Mouse (Mus musculus) embryonic facial prominence, embryonic 15.5 days (tissue): ENCODE measurements at regions not wholly inside any gene's neighbourhood (a gene's known extent, or its start where the extent isn't known, plus 50 kb on each side); places are given as distances from the start of the nearest gene placed in this dataset.

Source experiments
- ATAC-seq: fragments of 200-750 bp; cut with Nextera tagmentation; 2 replicates; pipeline ENCODE4 v1.8.0; 2017; ENCODE audit warnings: low read depth, moderate TSS enrichment; ENCODE audit not compliant: insufficient number of reproducible peaks, low FRiP score, low TSS enrichment
- H3K27ac ChIP-seq: fragments of 300-500 bp; sonication (generic); replicated peaks from 2 replicates; pipeline ENCODE4 v1.5.1; 2015; ENCODE audit warnings: mild to moderate bottlenecking, inconsistent platforms
- H3K27me3 ChIP-seq: fragments of 300-500 bp; sonication (generic); 2 replicates; pipeline ENCODE4 v1.6.1; 2015; ENCODE audit warnings: inconsistent platforms
- H3K36me3 ChIP-seq: fragments of 300-500 bp; sonication (generic); 2 replicates; pipeline ENCODE4 v1.6.1; 2015; ENCODE audit warnings: mild to moderate bottlenecking, inconsistent platforms
- H3K4me1 ChIP-seq: fragments of 300-500 bp; sonication (generic); 2 replicates; pipeline ENCODE4 v1.6.1; 2015; ENCODE audit warnings: inconsistent platforms
- H3K4me2 ChIP-seq: fragments of 300-500 bp; sonication (generic); replicated peaks from 2 replicates; pipeline ENCODE4 v1.6.1; 2015; ENCODE audit warnings: mild to moderate bottlenecking, inconsistent platforms
- H3K4me3 ChIP-seq: fragments of 300-500 bp; sonication (generic); replicated peaks from 2 replicates; pipeline ENCODE4 v1.5.1; 2015; ENCODE audit warnings: mild to moderate bottlenecking, inconsistent platforms
- H3K9ac ChIP-seq: fragments of 300-500 bp; sonication (generic); 2 replicates; pipeline ENCODE4 v1.6.1; 2015; ENCODE audit warnings: inconsistent platforms
- H3K9me3 ChIP-seq: fragments of 300-500 bp; sonication (generic); replicated peaks from 2 replicates; pipeline ENCODE4 v1.6.1; 2016; ENCODE audit warnings: inconsistent platforms
- WGBS: fragments of 180-500 bp; shearing (Covaris S2); methylation state at CpG from one replicate; pipeline ENCODE4 v1.1.7; 2015; 5-methylcytosine and 5-hydroxymethylcytosine counted together

- no peak for ATAC-seq
- Histone ChIP-seq H3K4me2 (no peak overlapping the region), H3K4me3 (no peak overlapping the region), H3K27me3 (no peaks in the 10 kb centered on the region), H3K36me3 (no peaks in the 10 kb centered on the region), H3K27ac (no peak overlapping the region), H3K9ac (no peak overlapping the region), H3K9me3 (no peaks in the 10 kb centered on the region), H3K4me1 (peaks cover 4% of the 10 kb centered on the region; the same call in 1 of the 2 replicates)
- WGBS = 59% methylated on average over 2 of the region's 2 CpGs
These were observed 67.8 kb upstream of the Nectin1 start for GRCm38 (mm10) chr9:43676011-43676410.

GRCm38 (mm10) chr9:43679331-43679730 is 64.5 kb upstream of the Nectin1 start:
- ATAC-seq = no peak
- no peak overlapping the region for H3K4me3 ChIP-seq
- H3K36me3 ChIP-seq = no peaks in the 10 kb centered on the region
- no peaks in the 10 kb centered on the region for H3K4me1 ChIP-seq
- H3K27me3 ChIP-seq = no peaks in the 10 kb centered on the region
- no peak overlapping the region for H3K9ac ChIP-seq
- no peaks in the 10 kb centered on the region for H3K9me3 ChIP-seq
- H3K27ac ChIP-seq = no peak overlapping the region
- 43% methylated on average over 17 of the region's 17 CpGs for WGBS
- H3K4me2 ChIP-seq = no peak overlapping the region

- no peak overlapping the region for H3K9ac ChIP-seq
- H3K4me2 ChIP-seq = no peak overlapping the region
- H3K27ac ChIP-seq = no peak overlapping the region
- no peak for ATAC-seq
- WGBS = 55% methylated on average over 3 of the region's 3 CpGs
- H3K4me1 ChIP-seq = no peaks in the 10 kb centered on the region
- no peaks in the 10 kb centered on the region for H3K9me3 ChIP-seq
- no peaks in the 10 kb centered on the region for H3K27me3 ChIP-seq
- no peak overlapping the region for H3K4me3 ChIP-seq
- no peaks in the 10 kb centered on the region for H3K36me3 ChIP-seq
These were observed 62.5 kb upstream of the Nectin1 start for GRCm38 (mm10) chr9:43681317-43681716.

GRCm38 (mm10) chr9:43682102-43682501 is 61.7 kb upstream of the Nectin1 start:
- no peaks in the 10 kb centered on the region for H3K27me3 ChIP-seq
- WGBS = 67% methylated on average over 5 of the region's 5 CpGs
- no peaks in the 10 kb centered on the region for H3K9me3 ChIP-seq
- no peaks in the 10 kb centered on the region for H3K36me3 ChIP-seq
- H3K27ac ChIP-seq = no peak overlapping the region
- no peaks in the 10 kb centered on the region for H3K4me1 ChIP-seq
- H3K4me3 ChIP-seq = no peak overlapping the region
- no peak overlapping the region for H3K4me2 ChIP-seq
- no peak for ATAC-seq
- H3K9ac ChIP-seq = no peak overlapping the region

DNA sequence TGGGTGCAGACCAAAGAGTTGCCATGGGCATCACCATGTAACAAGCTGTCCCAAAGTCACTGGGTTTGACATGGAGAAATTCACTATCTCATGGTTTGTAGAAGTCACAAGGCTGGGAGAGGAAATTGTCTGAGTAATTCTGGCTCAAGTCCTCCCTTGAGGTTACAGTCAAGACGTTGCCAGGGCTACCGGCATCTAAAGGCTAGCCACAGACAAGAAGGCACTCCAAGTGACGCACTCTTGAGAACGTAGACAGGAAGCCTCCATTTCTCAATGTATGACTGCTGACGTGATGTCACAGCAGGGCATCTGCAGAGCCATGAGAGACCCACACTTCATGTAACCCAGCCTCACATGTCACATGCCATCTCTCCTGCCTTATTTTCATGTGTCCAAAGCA is 59.2 kb upstream of the Nectin1 start:
- no peaks in the 10 kb centered on the region for H3K9me3 ChIP-seq
- no peak overlapping the region for H3K27ac ChIP-seq
- no peaks in the 10 kb centered on the region for H3K36me3 ChIP-seq
- 81% methylated on average over 5 of the region's 5 CpGs for WGBS
- no peak overlapping the region for H3K9ac ChIP-seq
- H3K4me2 ChIP-seq = no peak overlapping the region
- no peaks in the 10 kb centered on the region for H3K27me3 ChIP-seq
- H3K4me1 ChIP-seq = no peaks in the 10 kb centered on the region
- H3K4me3 ChIP-seq = no peak overlapping the region
- ATAC-seq = no peak

- H3K4me3 ChIP-seq = no peak overlapping the region
- no peaks in the 10 kb centered on the region for H3K9me3 ChIP-seq
- no peak overlapping the region for H3K4me2 ChIP-seq
- H3K36me3 ChIP-seq = no peaks in the 10 kb centered on the region
- H3K4me1 ChIP-seq = no peaks in the 10 kb centered on the region
- ATAC-seq = no peak
- H3K27ac ChIP-seq = no peak overlapping the region
- 70% methylated on average over 1 of the region's 1 CpGs for WGBS
- no peak overlapping the region for H3K9ac ChIP-seq
- no peaks in the 10 kb centered on the region for H3K27me3 ChIP-seq
These were observed 51.8 kb upstream of the Nectin1 start for GRCm38 (mm10) chr9:43692015-43692414.

GRCm38 (mm10) chr9:43692538-43692937 is 51.2 kb upstream of the Nectin1 start:
- Histone ChIP-seq H3K4me2 (no peak overlapping the region), H3K4me3 (no peak overlapping the region), H3K4me1 (no peaks in the 10 kb centered on the region), H3K27me3 (no peaks in the 10 kb centered on the region), H3K36me3 (no peaks in the 10 kb centered on the region), H3K9ac (no peak overlapping the region), H3K27ac (no peak overlapping the region), H3K9me3 (no peaks in the 10 kb centered on the region)
- no peak for ATAC-seq
- 79% methylated on average over 10 of the region's 10 CpGs for WGBS
